Mouse (Mus musculus) brain, embryonic 14.5 days (tissue): Measurements from ENCODE around the gene Med28.

Source experiments
- CTCF ChIP-seq: fragments of 200-500 bp; IDR thresholded peaks from 2 replicates; pipeline ENCODE4 v1.5.1; 2012; ENCODE audit warnings: inconsistent platforms, mild to moderate bottlenecking, moderate library complexity, borderline replicate concordance; ENCODE audit not compliant: insufficient read depth, insufficient read length; ENCODE audit errors: extremely low read depth
- POLR2A ChIP-seq: fragments of 200-500 bp; IDR thresholded peaks from 2 replicates; pipeline ENCODE4 v1.6.1; 2012; ENCODE audit warnings: mild to moderate bottlenecking, inconsistent platforms, borderline replicate concordance; ENCODE audit not compliant: poor library complexity, insufficient read depth, insufficient read length, severe bottlenecking; ENCODE audit errors: extremely low read depth

- TF ChIP-seq CTCF (no peak), POLR2A (no peak)
These were observed 37.4 kb upstream of the Med28 start for GRCm38 (mm10) chr5:45482607-45483006.
